Mouse (Mus musculus) spleen, embryonic (tissue): ENCODE results near the gene Cyp3a13.
"Not testable (repeated sequence)": the region's sequence is repeated elsewhere in the genome, so short reads cannot be mapped to it uniquely, and the experiment has no call there.

Experiments used
- CTCF ChIA-PET: fragments of 350-600 bp; sonication (Branson Sonifier 250); formaldehyde crosslinking; loops from one replicate; lab custom pipeline; 2022; lab: Charles Lee

Gene Cyp3a13

DNA sequence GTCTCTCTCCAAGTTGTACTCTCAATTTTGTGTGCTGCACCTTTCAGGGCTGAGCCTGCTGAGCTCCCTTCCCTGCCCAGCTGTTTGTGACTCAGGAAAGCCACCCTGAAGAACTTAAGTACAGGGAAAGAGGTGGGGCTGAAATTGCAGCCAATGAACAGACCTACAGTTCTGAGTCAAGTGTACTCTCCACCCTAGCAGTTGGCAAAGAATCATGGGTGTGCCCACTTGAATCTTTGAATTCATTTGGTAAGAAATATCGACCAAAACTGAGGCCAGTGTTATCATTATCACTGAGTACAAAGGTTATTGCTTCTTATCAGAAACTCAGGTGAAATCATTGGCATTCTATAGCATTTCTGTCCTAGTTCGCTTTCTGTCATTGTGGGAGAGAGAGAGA is at the start of gene Cyp3a13:
Cyp3a13 (minus strand) TSS at position 88 of the 400 bp plus-strand sequence.
- CTCF ChIA-PET = no interaction called here

DNA sequence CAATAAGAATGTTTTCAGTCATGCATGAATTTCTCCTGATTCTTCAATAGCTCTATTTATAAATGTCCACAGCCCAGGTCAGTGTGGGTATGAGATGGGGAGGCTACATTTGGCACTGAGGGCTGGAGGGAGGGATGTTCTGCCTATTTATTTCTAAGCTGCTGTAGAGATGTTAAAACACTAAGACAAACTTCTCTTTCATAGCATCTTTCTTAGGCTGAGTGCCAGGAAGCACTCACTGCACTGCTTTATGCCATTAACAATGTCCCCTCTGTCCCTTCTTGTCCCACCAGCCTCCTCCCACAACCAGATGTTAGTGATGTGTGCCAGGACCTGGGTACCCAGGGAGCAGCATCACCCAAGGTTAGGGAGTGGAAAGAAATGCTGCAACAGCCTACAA is 45.1 kb upstream of the Cyp3a13 start:
- CTCF ChIA-PET = no interaction called here

DNA sequence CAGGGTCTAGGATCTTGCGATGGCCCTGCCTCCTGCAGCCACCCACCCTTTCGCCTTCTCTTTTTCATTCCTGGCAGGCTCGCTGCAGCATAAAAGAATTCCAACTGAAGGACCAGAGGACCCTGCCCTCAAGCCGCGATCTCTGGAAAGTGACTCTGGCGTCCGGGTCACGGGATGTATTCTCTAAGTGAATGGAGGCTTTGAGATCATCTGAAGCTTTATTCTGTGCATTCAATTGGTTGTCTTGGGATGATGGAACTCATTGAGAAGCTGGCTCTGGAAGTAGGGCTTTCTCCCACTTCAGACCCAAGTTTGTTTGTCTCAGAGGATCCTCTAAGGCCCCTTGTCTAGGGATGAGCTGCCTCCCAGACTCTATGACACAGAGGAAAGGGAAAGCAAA is 41.5 kb upstream of the Cyp3a13 start, which contains the start of gene Gjc3:
Gjc3 (minus strand) TSS at position 154 of the 400 bp plus-strand sequence.
- CTCF ChIA-PET = no interaction called here

DNA sequence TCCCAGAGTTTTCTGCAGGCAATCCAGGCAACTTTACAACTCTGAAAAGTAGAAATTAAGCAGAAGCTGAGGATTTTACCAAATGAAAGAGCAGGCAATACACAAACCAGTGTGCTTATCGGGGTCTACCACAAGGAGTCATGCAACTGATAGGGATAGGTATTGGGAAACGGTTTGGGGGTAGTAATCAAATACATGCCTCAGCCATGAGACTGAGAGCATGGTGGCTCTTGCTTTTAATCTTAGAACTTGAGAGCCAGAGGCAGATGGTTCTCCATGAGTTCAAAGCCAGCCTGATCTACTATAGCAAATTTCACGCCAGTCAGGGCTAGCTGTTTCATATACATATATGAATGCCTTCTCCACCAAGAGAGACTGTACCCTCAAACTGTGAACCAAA is 35.0 kb upstream of the Cyp3a13 start:
- CTCF ChIA-PET = no interaction called here

DNA sequence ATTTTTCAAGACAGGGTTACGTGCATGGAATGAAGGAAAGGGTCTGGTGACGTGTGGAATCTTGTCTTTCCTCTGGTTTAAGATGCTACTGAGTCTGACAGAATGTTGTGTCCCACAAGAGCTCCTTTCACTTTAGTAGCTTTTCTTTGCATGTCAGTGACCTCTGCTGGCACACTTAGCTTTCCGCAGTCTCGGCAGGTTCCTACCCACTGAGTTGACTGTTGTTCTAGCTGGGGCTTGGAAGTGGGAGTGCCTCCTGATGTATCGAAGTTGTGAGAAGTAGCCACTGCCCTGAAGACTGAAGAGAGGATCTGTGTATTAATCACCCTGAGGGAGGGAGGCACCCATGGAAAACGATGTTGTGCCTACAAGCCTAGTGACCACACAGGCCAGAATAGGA is 29.8 kb upstream of the Cyp3a13 start:
- CTCF ChIA-PET = no interaction called here

DNA sequence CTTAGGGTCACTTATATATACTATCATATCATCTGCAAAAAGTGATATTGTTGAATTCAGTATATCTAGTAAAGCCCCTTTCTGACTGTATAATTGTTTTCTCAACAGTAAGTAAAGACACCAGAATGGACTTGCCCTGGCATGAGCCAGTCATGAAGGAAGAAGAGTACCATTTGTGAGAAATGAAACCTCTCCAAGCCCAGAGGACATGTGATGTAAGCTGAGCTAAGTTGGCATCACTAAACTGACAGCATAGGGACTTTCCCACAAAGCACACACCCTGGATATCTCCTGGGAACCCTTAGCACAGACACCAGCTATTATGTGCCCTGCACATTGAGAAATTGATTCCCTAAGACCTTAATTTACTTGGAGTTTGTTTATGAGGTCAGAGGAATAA is 25.9 kb upstream of the Cyp3a13 start:
- CTCF ChIA-PET = no interaction called here

DNA sequence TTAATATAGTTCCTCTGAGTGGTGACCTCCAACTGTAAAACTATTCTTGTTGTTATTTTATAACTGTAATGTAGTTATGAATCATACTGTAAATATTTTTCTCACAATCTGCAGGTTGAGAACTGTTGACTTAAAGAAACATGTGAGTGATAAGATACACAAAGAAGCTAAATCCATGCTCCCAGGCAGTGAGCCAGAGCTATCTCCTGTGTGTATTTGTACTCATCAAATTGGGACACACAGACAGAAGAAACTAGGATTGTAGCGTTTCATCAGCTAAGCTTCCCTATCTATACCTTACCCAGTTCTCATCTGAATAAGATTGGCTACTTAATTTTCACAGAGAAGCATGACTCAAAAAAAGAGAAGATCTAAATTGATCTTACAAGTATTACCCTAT is 21.7 kb upstream of the Cyp3a13 start:
- CTCF ChIA-PET = no interaction called here

DNA sequence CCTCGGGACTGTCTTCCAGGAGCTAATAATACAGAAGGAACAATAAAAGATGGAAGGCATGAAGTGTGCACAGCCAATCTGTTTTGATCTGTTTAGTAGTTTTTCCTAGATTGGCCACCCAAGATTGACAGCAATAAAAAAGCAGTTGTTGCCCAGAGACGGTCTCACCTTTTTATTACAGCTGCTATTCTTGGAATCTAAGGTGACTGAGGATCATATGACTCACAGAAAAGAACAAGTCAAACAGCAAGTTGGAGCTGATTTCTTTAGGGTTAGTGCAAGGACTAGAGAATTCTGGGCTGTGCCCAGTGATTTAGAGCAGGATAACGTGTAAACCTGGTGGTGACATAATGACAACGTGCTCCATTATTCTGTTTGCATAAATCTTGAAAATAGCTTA is 19.5 kb upstream of the Cyp3a13 start:
- CTCF ChIA-PET = no interaction called here

DNA sequence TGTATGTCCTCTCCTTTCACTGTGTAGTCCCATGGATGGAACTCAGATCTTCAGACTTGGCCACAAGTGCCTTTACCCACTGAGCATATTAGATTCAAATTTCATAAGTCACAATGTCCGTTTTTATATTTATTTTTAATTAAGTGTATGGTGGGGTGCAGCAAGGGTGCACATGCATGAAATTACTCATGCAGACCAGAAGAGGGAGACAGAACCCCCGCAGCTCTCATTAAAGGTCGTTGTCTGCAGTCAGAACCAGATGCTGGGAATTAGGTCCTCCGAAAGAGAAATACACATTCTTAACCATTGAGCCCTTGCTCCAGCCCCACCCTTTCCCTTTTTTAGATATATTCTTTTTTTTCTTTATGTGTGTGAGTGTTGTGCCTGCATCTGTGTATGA is 15.8 kb upstream of the Cyp3a13 start:
- CTCF ChIA-PET = no interaction called here

DNA sequence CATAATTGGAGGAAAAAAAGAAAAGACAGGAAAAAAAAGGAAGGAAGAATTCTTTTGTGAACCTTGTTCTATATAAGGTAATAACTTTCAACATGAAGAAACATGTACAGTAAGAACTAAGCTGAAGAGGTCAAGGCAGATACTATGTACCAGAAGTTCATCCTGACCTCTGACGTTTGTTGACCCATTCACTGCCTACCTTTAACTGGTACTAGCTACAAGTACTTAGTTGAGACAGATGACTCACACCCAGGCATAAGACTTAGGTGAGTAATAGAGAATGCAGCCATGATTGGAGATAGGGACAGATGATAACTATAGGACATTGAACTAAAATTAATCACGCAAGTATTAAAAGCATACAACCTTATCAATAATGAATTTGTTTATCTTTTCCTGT is 15.1 kb upstream of the Cyp3a13 start:
- CTCF ChIA-PET = no interaction called here

DNA sequence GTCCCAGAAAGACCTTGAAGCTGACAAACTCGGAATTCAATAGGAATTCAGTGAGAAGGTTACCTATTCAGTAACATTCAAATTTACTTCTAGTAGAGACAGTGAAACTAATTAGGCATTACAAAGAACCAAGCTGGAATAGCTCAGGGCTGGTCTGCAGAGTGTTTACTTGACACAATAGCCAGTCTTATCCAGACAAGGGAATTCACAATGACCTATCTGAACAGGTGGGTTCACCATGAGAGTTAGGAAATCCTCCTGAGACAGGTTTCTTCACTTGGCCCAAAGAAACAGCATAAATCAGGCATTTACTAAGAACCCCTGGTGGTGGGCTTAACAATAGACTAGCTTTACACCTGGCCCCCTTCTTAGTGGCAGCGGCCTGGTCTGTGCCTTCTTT is 12.5 kb upstream of the Cyp3a13 start:
- CTCF ChIA-PET = not testable (repeated sequence)

DNA sequence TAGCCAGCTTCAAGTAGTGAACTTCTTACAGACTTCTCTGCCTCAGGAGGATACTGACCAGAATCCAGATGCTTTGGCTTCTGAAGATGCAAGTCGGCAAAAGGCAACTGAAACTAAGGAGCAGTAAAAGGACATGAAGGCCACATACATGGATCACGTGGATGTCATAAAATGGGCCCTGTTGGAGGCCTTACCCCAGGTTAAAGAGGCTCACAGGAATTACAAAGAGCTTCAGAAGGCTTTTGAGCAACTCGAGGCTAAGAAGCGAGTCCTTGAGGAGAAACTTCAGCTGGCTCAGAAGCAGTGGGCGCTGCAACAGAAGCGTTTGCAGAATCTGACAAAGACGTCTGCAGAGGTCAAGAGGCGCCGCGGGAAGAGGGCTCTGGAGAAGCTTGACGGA is 7.0 kb upstream of the Cyp3a13 start:
- CTCF ChIA-PET = interaction anchor here (0.5 kb wide), 1 partner anchor 84 kb away, joined by 3 read pairs; no protein-coding TSS in a partner anchor

DNA sequence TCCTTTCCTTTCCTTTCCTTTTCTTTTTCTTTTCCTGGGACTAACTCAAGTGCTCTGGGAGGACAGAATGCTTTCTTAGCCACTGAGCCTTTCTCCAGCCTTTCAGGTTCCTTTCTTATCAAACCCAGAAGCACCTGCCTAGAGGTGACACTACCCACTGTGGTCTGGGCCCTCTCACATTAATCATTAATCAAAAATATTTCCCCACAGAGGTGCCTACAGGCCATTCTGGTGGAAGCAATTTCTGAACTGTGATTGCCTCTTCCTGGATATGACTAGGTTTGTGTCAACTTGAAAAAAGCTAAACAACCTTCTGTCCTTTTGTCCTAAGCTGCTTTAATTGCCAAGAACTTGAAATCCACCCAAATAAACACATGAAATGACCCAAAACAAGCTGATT is 752 bp upstream of the Cyp3a13 start:
- CTCF ChIA-PET = no interaction called here

DNA sequence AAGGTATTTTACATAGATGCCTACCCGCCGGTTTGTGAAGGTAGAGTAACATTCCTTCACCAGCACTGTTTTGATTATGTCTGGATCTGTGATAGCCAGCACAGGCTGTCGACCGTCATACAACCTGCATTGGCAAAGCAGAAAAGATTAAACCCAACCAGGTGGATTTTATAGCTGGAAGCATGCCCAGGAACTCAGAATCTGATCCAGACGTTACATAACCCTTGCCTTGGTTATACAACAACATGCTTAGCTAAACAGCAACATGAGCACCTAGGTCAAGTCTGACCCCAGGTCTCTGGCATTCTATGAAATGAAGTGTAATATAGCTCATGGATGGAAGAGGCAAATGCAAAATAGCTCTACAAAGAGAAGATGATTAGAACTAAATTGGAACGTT is 5.9 kb downstream of the Cyp3a13 start:
- CTCF ChIA-PET = no interaction called here

DNA sequence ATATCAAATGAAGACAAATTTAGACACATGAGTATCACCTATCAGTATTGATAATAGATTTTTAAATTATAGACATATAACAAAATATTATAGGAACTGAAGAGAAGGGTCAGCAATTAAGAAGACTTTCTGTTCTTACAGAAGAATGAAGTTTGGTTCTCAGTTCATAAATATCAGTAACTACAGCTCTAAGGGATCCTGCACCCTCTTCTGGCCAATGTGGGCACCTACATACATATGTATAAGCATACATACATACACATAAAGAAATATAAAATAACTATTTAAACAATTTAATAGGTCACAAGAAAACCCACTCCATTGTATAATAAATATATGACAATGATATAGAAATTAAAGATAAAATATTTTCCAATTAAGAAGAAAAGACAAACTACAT is 6.9 kb downstream of the Cyp3a13 start:
- CTCF ChIA-PET = no interaction called here

DNA sequence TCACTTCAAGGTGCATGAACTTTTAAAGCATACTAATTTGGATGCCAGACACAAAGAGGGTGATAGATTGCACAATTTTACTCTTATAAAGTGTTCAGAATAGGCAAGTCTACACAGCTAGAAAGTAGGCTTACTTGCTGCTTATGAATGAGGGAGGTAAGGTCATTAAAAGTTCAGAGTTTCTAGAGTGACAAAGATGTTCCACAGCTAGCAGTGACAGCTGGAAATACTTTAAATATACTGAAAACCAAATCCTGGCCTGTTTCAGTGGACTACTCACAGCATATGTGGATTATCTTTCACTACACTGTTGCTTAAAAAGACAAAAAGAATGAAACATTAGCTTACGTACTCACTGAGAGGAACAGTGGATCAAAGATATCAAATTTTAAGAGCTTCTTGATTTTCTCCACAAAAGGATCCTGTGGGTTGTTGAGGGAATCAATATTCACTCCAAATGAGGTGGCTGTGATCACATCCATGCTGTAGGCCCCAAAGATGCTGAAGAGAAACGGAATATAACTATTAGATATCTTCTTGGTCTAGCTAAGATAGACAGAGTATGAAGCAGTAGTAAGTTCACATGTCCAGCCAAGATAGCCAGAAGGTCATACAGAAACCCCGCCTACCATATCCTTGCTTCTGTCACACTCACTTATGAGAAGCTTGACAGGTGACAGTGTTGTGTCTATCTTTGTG is 11.7 kb downstream of the Cyp3a13 start:
- CTCF ChIA-PET = no interaction called here

DNA sequence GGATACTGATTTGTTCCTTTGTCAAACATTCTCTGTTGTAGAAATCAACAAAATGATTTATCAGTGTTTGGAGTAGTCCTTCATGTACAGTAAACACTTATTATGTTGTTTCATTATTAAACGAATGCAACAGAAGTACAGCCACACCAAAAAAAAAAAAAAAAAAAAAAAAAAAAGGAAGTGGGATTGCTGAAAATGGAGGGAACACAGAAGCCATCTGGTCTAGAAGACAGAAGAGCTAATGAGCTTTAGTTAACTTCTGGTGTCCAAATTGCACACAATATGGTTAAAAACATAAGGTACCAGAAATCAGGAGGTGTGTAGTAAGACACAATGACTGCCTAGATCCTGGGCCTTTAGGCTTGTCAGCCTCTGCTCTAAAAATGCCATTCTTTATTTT is 23.6 kb downstream of the Cyp3a13 start:
- CTCF ChIA-PET = no interaction called here

DNA sequence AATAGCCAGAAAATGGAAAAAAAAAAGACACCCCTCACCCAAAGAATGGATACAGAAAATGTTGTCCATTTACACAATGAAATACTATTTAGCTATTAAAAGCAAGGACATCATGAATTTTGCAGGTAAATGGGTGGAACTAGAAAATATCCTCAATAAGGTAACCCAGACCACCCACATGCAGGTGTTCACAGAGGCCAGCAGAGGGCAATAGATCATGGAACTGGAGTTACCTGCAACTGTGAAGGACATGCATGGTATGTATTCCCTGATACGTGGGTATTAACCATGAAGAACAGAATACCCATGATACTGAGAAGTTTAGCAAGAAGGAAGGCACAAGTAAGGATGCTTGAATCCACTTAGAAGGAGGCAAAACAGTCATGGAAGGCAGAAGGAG is 28.5 kb downstream of the Cyp3a13 start:
- CTCF ChIA-PET = no interaction called here

DNA sequence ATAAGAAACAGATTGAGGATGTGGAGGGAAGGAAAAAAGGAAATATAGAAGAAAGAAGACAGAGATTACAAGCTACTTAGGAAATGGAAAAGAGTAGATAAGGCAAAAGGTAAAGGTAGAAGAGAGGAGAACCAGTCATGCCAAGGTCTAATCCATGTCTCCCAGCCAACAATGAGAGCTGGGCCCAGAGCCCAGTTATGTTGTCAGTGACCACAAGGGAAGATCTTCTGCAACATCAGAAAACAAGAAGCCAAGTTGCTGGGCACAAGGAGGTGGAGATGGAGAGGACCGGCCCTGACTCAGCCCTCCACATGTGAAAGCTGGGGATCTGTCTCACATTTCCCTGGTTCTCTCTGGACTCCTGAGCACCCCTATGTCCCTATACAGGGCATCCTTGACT is 33.8 kb downstream of the Cyp3a13 start:
- CTCF ChIA-PET = no interaction called here

DNA sequence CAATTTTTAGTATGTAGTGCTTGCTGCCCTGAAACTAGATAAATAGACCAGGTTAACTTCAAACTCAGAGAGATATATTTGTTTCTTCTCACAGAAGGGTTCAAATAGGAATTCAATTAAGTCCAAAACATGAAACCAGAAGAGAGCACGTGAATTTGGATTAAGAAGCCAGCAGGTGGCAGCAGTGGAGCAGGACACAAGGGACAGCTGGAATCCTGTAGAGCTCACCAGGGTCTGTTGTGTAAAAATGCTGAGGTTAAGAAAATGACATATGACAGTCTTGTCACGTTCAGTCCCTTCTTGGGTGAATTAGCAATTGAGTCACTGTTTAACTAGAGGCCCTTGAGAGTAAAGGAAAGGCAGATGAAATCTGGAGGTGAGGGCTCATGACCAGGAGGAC is 35.5 kb downstream of the Cyp3a13 start:
- CTCF ChIA-PET = interaction anchor here (0.6 kb wide), 1 partner anchor 69 kb away, joined by 3 read pairs; no protein-coding TSS in a partner anchor

DNA sequence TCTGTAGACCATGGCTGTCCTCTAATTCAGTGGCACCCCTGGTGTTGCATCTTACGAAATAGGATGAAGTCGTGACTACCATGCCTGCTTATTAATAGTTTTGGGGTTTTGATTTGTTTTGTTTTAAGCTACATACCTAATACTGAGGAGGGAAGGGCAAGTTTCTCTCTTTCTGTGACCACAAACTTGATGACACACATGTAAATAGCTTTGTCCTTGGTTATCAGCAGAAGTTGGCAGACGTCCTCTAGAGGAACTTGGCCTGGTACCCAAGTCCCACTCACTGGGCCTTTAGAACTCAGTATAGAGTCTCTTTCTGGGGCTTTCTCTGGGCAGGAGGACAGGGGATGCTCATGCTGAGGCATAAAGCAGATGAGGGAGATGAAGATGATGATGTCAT is 38.1 kb downstream of the Cyp3a13 start:
- CTCF ChIA-PET = interaction anchor here (0.6 kb wide), 1 partner anchor 113 kb away, joined by 13 read pairs; no protein-coding TSS in a partner anchor

DNA sequence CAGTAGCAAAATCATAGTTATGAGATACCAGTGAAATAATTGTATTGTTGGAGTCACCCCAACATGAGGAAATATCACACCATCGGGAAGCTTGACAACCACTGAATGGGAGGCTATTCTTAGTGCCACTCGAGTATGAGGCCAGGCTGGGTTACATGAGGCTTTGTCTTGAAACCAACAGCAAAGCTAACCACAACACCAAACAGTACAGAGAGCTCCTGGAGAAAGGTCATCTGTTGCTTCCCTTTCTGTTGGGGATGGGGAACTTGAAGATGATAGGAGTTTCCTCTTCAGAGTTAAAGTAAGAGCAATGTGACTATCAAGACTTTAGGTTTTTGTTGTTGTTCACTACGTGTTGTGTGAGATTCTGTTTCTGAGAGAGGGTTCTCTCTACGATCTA is 38.5 kb downstream of the Cyp3a13 start:
- CTCF ChIA-PET = no interaction called here

DNA sequence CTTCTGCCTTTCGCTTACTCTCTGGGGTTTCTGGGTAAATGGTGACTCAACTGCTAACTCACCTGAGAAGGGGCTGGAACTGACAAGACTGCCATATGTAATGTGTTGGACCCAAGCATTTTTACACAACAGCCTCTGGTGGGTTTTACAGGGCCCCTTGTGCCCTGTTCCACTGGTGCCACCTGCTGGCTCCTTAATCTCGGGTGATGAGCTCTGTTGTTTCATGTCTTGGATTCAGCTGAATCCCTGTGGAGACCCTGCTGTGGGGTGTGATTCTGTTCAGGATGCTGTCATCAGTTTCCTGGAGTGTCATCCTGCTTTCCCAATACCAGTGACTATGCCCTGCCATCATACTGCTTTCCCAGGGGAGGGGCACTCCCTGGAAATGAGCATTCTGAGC is 43.6 kb downstream of the Cyp3a13 start:
- CTCF ChIA-PET = interaction anchor here (0.8 kb wide), 1 partner anchor 12 kb away, joined by 3 read pairs; no protein-coding TSS in a partner anchor

DNA sequence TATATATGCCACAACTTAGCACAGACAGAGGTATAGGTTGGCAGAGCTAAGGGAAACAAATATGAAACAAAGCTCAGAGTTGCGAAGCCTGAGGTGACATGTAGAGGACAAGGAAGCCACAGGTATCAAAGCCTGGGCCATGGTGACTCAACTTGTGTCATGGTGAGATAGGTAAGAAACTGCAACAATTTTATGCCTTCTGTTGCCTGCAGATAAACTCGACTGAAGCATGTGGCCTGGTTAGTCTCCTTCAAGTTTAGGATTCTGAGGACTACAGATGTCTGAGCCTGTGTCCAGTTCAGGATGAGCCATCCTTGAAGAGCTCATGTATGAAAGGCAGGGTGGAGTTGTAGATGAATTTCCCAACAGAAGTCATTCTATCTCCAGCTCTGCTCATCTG is 46.4 kb downstream of the Cyp3a13 start:
- CTCF ChIA-PET = interaction anchor here (0.6 kb wide), 1 partner anchor 85 kb away, joined by 3 read pairs; no protein-coding TSS in a partner anchor
